Mouse (Mus musculus) cerebellum, postnatal 36 days (tissue): ENCODE measurements at regions not wholly inside any gene's neighbourhood (a gene's known extent, or its start where the extent isn't known, plus 50 kb on each side); places are given as distances from the start of the nearest gene placed in this dataset.
A peak's percentile ranks its signal among the peaks of the same experiment; 100 is the strongest.

ENCODE experiments used
- DNase-seq, 2 experiments: peaks; one replicate each; pipeline ENCODE4 v3.0.0; 2021 to 2022; ENCODE audit warnings: mixed read lengths in 2 of 2

- DNase-seq, result no peak
Observed at GRCm38 (mm10) chr1:127152840-127153239, 52.0 kb upstream of the Mgat5 start.

DNA sequence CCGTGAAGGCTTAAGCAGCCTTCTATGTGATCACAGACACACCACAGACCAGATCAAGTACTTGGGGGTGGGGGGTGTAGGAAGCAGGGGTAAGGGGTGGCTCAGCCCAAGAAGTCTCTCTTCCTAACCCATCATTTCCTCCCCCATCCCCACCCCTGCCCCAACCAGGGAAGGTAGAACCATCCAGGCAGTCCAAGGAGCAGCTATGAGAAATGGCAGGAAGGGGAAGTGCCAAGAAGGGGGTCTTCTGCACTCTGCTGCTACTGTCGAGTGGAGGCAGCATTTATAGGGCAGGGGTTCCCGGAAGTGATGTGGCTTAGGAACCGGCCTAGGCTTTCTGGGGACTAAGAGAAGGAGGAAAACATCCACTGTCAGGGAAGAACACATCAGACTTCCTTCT, 69.3 kb upstream of the Mgat5 start:
- no peak for DNase-seq

DNA sequence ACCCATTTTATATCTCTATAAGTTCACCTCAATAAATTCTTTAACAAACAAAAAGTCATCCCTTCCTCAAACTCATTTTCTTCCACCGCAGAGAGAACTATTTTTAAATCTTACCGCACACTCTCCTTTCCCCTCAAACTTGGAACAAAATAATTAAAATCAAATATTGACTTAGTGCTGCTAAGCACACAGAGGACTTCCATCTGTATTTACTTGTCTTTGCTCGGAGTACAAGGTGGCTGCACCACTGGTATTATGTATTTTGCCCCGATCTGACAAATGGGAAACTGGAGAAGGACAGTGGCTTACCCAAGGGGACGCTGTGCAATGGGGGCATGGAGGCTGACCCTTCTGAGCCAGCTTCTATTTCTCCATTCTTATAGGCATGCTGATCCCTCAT, 72.9 kb upstream of the Mgat5 start:
- no peak for DNase-seq

DNA sequence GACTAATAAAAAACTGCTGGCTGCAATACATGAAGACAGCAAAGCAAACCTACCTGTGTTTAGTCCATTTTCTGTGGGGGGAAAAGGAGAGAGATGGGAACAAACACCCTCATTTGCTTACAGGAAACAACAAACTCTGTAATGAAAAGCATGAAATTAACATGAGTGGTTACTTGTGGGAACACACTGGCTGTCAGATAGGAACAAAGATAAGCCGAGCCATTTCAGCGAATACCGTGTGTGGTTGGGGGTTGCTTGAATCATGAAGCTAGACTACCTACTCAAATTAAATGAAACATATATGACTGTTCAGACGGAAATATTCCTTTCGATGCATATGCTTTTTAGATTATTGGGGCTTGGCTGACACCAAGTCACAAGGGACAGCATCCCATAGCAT, 80.0 kb upstream of the Mgat5 start:
- no peak for DNase-seq

GRCm38 (mm10) chr1:127118019-127118418, 86.8 kb upstream of the Mgat5 start:
- DNase-seq, result no peak

DNA sequence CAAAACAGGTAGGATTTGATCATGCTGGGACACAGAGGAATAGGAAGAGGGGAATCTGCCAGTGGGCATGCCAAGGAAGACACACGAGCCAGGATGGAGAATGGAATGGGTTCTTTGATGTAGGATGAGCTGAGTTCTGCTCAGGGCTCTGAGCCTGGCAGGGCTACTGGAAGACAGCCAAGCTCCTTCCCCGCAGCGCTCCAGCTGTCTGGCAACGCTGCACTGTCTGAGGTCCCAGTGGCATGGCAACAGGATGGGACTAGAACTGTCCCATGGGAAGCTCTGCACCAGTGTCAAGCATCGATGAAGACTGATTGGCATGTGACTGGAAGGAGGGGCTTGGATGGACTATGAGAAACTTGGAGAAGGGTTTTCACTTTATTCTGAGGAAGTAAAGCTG, 97.3 kb upstream of the Mgat5 start:
- peak; percentile 7 to 19 for DNase-seq

GRCm38 (mm10) chr1:127105861-127106260, 99.0 kb upstream of the Mgat5 start:
- DNase-seq, result peak in 1 of 2 experiments; percentile 3

DNA sequence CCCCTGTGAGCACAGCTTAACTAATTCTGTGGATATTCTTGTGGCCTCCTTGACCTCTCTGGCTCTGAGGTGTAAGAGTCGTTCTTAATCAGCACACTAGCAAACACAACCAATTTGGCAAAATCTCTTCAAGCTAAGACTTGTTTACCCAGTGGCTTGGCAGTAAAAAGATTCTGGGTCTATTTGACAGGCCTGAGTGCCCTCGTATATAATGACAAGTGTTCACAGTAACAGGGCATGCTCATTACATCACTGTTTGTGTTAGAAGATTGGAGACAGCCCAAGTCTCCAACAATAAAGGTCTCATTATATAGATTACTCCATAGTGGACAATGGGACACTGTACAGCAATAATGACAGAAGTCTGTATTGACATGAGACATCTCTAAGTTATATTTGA, 101.2 kb upstream of the Mgat5 start:
- DNase-seq, result no peak

GRCm38 (mm10) chr1:127098871-127099420, 105.9 kb upstream of the Mgat5 start:
- no peak for DNase-seq

DNA sequence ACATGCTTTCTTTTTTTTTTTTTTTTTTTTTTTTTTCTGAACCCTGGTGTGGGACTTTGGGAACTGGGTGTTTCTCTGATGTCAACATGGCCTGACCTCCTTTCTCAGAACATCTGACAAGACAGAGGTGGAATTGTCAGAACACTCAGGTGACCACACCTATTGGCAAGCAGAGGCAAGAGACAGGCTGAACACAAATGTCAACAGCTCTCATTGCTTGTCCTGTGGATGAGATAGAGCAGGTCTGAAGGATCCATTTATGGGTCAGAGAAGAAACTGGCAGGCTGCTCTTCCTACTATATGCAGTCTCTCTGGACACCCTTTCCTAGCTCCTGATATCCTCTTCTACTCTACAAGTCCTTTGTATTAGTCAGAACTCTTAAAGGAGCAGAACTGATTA, 117.2 kb upstream of the Mgat5 start:
- no peak for DNase-seq

DNA sequence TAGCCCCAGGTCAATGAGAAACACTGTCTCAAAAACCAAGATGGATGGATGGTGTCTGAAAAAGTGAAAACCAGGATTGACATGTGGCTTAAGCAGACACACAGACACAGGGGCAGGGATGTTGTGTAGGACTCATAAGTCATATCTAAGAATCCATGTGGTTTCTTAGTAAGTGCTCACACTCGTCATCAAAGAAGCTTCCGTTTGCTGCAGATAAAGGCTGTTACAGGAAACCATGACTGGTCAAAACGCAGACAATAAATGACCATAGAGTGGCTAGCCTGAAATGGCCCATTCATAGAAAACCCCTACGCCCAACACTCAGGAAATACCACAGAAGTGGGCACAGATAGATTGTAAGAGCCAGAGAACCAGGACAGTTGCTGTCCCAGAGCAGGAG, 118.8 kb upstream of the Mgat5 start:
- no peak for DNase-seq

DNA sequence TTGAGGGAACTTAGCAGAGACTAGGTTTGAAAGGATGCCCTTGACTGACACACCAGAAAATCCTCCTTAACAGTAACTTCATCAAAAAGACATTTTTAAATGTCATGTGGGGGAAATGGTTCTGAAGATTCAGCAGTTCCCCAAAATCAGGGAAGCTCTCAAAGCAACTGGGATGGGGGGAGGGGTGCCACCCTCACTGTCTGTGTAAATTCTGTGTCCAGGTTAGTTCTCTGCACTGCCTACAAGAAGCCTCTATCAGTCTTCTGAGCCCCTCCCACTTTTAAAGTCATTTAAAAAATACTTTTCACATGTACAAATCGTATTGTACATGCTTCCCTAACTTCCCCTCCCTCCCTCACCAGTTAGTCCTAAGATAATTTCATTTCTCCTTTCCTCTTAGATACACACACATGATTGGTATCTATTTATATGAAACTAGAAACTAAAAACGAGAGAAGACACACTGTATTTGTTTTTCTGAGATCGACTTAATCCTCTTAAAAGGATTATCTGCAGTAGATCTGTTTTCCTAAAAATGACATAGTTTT, 121.0 kb upstream of the Mgat5 start:
- DNase-seq, result no peak

DNA sequence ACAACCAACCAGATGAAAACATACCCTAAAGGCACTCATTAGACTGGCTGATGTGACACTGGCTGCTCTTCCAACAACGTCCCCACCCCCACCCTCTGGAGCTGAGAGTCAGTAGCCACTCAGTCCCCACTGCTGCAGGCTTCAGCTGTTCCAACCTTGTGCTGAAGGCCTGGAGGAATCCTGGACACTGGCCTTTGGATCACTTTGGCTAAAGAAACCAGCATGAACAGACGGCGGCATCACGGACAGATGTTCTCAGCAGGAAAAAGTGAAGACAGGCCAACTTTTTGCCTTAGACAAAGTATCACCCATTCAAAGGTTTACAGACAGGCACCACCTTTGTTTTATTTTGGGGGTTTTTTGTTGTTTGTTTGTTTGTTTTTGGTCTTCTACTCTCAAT, 125.8 kb upstream of the Mgat5 start:
- DNase-seq, result no peak

DNA sequence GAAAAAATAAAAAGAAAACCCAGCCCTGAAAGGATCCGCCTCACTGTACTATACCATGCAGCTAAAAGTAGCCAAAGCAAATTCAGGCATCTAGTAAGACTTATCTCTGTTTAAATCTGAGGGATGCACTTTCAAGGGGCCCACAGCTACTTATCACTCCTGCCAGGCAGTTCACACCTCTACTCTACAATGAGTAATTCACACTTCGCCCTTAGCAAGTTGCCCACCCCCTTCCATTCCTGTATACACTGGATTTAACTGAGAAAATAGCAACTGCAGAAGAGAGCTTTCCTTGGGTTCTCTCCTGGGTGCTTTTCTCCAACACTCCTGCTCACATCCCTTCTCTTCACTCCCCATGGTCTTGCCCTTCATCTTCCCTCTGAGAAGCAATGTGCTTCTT, 142.4 kb upstream of the Mgat5 start:
- DNase-seq, result no peak

DNA sequence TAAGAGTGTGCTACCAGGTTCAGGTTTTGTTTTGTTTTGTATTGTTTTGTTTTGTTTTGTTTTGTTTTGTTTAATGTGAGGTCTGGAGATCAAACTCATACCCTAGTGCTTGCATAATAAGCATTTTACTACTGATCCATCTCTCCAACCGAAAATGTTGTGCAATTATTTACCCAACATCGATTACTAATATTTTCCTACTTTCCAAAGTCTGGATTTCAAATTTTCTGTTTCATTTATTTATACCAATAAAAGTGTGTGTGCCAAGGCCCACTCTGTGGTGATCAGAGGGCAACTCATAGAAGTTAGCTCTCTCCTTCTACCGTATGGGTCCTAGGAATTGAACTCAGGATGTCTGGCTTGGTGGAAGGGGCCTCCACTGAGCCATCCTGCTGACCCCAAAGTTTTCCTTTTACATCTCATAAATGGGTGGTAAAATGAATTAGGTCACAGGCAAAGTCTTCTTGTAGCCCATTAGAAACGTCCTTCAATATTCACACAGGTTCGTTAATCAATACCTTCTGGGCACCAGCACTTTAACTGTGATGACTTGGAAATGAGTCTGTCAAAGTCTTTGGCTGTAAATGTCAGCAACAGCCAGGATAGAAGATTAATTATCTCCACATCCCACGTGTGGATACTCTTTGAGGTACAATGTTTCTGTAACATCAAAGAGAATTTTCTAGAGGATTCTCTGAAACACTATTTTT, 158.9 kb upstream of the Mgat5 start:
- DNase-seq, result no peak

DNA sequence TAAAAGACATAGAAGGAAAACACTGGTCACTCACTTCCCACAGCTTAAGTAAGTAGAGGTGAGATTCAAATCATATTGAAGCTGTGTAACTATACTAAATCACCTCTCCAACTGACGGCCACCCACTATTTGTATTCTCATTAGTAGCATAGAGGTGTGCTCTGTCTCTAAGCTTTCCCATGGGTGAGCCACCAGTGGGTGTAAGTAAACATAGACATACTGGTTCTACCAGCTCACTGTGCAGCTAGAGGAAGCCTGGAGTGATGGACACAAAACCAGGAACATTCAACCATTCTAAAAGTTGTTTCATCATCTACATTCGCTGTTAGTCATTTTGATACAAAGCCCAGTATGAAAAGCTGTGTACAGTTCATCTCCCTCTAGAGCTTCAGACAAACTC, 170.1 kb upstream of the Mgat5 start:
- DNase-seq, result no peak

- no peak for DNase-seq
Observed at GRCm38 (mm10) chr1:127031563-127031962, 173.3 kb upstream of the Mgat5 start.

GRCm38 (mm10) chr1:127028872-127029497, 175.8 kb upstream of the Mgat5 start:
- DNase-seq, result no peak

GRCm38 (mm10) chr1:127023100-127023499, 181.7 kb upstream of the Mgat5 start:
- DNase-seq, result no peak

GRCm38 (mm10) chr1:127017698-127018097, 187.1 kb upstream of the Nckap5 start:
- DNase-seq, result no peak

DNA sequence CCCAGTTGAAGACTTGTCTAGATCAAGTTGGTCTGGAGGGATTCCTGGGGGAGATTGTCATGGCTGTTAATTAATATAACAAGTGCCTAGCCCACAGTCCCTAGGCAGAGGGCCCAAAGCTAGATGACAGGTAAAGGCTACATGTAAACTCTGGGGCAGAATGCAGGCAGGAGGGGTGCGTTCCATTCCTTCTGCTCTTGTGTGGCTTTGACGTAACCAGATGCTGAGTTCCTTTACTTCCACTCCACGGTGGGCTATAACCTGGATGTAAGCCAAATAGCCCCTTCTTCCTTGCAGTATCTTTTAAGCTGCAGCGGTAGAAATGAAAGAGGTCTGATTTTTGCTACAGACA, 185.3 kb upstream of the Nckap5 start:
- DNase-seq, result no peak

DNA sequence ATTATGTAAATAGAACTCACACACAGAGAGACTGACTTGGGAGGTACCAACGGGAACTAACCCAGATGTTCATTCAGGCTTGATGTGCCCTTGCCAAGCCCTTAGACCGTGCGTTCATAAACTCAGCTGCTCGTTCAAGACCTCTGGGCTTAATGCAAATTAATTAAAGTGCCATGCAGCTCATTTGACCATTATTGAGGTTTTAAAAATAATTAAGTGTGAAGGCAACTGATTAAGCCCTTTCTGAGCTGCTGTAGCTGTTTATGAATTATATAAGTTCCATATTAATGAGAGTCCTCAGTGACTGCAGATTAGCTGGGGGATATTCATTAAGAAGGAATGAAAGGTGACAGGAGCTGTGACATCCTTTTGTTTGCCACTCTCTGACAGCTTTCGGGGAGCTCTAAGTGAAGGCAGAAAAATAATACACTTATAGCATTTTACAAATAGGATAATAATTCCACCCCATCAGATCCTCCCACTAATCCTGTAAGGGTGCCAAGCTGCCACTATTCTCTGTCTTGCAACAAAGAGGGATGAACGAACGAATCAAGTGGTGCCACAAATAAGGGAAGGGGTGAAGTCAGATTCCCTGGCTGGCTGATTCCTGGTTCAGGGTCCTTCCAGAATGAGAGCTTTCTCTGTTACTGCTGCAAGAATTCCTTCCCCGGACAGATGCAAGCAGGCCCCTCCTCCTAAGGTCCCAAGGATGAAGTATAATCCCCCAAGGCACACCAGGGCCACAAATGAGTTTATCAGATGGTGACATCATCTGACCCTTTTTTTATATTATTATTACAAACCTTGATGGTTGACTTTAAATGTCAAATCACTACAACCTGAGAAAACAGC, 184.7 kb upstream of the Nckap5 start:
- no peak for DNase-seq

GRCm38 (mm10) chr1:127011901-127012300, 181.3 kb upstream of the Nckap5 start:
- peak in 1 of 2 experiments; percentile 21 for DNase-seq
